Mouse (Mus musculus) urinary bladder, adult 18-20 months (tissue): Measurements from ENCODE around the gene Oxct2b.
"Not testable (repeated sequence)": the region's sequence is repeated elsewhere in the genome, so short reads cannot be mapped to it uniquely, and the experiment has no call there.

Experiments
- DNase-seq, 2 experiments: peaks; one replicate each; pipeline ENCODE4 v3.0.0; 2022; ENCODE audit warnings: low spot score in 2 of 2, mixed read lengths in 2 of 2

Gene Oxct2b

DNA sequence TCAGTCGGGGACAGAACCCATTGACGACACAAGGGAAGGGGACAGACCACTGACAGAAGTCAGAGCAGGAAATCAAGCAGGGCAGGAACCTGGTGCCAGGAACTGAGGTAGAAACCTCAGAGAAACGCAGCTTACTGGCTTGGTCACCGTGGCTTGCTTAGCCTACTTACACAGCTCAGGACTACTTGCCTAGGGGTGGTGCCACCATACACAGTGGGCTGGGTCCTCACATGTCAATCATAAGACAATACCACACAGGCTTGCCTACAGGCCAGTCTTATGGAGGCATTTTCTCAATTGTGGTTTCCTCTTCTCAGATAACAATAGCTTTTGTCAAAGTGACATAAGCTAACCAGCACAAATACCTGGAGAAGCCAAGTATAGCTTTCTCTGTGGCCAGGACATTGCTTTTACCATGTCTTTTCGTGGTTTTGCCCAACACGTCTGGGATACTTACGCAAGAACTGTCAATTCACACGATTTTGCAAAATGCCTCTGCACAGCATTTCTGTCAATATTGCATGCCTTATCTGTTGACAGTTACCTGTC lies 3.8 kb upstream of the Oxct2b start:
- DNase-seq, result no peak

DNA sequence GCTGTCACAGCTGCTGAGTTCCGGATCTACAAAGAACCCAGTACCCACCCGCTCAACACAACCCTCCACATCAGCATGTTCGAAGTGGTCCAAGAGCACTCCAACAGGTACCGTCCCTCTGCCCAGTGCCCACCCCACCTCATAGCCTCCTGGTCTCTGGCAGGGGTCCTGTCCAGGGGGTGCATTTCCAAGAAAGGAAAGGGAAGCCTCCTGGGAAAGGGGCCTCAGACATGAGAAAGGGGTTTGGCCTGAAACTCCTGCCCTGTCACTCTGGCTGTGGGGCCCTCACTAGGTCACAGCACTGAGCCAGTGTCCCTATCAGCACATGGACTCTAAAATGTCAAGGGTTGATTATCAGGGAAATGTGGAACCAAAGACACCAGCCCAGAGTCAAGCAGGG lies 1.4 kb upstream of the Oxct2b start:
- DNase-seq, result not testable (repeated sequence)

DNA sequence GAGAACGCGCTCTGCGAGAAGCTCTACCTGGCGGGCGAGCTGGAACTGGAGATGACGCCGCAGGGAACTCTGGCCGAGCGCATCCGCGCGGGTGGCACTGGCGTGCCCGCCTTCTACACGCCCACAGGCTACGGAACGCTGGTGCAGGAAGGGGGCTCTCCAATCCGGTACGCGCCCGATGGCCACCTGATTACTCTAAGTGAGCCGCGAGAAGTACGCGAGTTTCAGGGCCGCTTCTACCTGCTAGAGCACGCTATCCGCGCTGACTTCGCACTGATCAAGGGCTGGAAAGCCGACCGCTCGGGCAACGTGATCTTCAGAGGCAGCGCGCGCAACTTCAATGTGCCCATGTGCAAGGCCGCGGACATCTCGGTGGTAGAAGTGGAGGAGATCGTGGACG lies 574 bp downstream of the Oxct2b start:
- DNase-seq, result not testable (repeated sequence)

DNA sequence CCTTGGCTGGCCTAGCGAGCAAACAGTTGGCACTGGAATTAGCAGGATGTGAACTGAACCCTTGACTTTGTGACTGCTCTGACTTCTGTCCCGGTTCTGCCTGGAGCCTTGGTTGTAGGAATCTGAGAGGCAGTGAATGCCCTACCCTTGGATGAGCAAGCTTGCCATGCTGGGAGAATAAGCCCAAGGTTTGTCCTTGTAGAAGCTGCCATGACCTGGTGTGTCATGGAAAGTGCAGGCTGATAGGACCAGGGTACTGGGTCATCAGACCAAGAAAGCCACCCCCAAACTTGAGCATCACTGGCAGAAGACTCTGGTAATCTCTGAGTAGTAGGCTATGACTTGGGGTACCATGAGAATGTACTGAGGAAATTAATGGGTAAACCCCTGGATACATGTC lies 5.2 kb downstream of the Oxct2b start:
- no peak for DNase-seq

DNA sequence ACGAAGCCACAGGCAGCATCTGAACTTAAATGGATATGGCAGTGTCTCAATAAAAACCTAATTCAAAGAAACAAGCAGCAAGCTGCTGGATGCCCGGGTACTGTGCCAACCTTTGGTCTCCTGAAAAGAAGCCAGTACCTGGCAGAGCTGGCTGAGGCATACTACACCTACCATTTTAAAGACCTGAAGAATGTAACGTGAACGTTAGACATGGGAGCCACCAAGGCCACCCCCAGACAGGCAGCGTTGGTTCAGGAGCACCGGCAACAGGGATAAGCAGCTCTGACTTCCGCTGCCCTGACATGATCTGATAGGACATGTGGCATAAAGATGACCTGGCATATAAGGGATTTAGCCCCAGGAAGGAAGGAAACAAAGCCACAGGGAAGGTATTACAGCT lies 10.6 kb downstream of the Oxct2b start:
- DNase-seq, result no peak

DNA sequence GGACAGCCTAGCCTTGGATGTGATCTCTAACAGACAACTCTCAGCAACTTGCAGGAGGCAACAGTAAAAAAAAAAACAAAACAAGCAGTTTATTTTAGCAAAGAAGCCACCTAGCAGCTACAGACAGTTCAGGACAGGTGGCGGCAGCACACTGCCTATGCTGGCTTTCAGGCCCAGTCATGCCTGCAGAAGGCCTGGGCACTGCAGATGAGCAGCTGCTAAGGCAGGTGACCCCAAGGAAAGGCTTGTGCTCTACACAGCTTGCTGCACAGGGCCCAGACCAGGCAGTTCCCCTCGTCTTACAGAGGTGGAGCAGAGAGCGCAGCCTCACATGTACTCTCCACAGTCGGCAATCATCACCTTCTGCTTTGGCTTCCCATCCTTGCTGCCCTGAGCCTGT lies 11.0 kb downstream of the Oxct2b start:
- no peak for DNase-seq

DNA sequence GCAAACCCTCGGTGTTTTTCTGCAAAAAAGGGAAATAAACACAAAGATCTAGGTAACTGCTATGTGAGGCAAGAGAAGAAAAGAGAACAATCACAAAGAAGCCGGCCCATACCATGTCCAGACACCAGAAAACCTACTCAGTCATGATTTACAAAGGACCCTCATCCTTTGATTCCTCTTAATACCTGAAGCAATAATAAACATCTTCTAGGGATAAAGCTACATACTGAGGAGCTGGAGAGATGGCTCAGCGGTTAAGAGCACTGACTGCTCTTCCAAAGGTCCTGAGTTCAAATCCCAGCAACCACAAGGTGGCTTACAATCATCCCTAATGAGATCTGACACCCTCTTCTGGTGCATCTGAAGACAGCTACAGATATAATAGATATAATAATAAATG lies 21.5 kb downstream of the Oxct2b start:
- DNase-seq, result no peak

DNA sequence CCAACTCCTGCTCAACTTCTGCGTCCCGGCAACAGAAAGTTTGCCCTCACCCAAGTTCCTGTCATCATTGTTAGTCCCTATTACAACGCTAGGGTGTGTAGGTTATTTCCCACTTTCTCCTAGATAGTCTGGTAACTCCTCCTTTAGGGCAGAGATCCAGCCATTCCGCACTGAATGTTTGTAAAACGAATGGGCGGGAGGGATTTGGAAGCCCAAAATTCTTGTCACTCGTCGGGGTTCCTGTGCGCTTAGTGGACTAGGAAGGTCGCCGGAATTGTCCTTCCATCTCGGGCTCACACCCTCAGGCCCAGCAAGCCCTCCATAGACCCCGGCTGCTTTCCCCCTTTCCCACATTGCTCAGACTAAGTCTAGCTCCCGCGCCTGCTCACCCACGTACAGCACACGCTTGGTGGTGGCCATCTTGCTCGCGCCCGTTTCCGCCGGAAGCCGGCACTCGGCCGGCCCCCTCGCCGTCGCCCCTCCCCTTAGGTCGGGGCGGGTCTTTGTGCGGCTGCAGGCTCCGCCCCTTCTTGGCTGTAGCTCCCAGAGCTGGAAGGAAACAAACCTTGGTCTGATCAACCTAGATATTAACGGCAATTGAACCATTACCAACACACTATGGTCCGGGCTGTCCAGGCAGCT lies 23.6 kb downstream of the Oxct2b start, which contains the start of gene Ppie:
Ppie (minus strand) TSS at position 439 of the 642 bp plus-strand sequence.
- DNase-seq, result peak; percentile 67 to 70

DNA sequence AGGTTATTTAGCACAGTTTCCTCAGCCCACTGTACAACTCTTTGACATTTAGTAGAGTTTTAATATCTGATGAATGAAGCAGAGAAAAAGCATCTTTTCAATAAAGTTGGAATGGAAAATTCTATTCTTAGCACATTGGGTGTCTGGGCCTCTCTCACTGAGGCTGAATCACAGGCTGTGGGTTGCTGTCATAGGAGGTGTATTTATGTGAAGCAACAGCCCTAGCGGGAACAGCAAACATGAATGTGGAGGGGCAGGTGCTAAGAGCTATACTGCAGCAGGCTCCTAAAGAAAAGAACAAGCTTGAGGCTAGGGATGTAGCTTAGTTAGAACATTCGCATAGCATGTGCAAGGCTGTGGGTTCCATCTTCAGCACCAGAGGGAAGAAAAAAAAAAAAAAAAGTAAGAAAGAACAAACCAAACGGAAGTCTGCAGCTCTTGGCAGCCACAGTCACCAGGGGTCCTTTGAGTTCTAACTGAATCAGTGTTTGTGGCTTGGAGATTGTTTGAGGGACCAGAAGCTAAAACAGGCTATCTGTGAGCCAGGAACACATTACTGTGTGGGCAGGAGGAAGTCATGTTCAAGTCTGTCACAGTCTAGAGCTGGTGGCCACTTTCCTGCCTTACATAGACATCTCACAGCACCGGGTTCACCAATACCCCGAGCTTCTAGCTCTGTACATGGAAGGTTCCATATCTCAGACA lies 31.5 kb downstream of the Oxct2b start:
- DNase-seq, result no peak

DNA sequence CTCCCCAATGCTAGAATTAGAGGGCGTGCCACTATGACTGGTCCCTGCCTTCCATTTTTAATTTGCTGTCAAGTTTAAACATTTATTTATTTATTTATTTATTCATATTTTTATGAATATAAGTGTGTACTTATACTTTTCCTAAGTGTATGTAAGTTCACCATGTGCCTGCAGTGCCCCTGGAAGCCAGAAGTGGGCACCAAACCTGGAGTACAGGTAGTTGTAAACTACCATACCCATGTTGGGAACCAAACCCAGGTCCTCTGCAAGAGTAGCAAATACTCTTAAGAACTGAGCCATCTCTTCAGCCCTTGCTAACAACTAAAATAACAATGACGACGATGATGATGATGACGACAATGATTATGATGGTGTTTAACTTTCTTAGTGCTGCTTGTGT lies 35.9 kb downstream of the Oxct2b start:
- no peak for DNase-seq

DNA sequence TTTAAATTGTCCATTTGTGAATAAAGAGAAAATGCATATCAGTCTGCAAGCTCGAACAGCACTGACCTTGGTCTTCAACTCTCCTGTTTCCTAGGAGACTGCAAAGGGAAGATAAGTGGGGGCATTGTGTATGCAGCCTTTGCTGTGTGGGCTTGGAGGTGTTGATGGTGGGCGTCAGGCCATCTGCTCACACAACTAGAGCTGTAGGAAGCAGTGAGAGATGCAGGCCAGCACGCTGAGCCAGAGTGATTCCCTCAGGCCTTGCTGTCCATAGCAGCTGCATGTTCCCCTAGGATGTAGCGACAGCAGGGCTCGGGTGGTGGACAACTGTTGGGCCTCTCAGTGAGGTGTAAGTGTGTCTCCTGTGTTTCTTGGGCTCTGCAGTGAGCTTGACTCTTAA lies 36.9 kb downstream of the Oxct2b start:
- DNase-seq, result no peak

DNA sequence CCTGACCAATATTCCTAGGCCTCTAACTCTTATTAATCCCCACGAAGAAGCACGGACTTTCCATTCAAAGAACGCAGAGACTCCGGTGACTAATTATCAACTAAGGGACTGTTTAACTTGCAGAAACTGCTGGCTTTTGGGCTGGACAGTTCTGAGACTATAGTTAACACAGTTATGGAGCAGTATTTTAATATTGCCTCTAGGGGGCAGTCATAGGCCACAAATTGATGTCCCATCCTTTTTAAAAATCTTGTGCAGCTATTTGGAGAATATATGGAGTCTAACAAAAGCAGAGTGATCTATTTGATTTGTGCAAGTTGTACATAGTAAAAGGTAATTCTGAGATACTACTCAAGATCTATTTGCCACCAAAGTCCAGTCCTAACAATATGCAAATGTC lies 38.9 kb downstream of the Oxct2b start:
- DNase-seq, result peak in 1 of 2 experiments; percentile 6

DNA sequence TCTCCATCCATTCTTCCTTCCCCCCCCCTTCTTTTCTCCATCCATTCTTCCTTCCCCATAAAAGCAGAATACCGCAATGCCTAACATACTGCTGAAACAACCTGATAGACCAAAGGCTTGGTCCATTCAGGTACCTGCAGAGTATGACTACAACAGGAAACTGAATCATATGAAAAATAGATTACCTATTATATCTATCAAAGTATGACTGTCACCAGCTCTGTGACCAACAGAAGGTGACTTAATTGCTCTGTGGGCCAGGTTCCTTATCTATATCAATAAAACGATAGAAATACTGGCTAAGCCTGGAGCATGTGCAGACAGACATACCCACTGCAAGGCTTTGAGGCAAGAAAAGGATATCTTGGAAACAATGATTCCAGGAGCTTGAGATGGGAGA lies 39.4 kb downstream of the Oxct2b start:
- no peak for DNase-seq

DNA sequence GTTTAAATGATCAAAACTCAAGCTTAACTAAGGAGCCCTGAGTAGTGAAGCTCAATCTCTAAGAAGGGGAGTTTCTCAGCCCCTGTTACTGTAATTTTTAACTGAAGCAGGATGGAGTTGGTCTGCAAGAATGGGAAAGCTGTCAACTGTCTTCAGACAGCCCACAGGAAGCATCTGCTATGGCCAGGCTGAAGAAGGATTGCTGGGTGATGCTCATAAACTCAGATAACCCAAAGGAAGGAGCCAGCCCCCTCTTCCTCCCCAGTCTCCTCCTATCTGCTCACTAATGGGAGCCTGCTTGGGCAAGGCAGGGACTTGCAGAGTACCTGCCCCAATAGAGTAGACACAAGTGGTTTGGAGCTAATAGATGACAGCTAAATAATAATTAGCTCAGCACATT lies 39.8 kb downstream of the Oxct2b start:
- DNase-seq, result no peak

DNA sequence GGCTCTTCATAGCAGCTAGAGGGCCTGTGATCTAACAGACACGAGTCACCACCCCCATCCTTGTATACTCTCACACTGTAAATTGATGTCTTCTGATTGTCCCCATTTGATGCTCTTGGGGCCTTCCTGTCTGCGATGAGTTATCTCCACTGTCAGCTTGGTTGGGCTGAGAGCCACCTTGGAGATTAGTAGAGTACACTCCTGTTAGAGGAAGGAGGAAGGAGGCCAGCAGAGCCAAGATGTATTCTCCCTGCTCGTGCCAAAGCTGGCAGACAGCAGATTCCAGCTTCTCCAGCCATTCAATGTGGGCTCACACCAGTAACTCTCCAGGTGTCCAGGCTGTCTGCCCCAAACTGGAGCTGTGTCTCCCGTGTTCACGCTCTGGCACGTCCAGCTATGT lies 44.5 kb downstream of the Oxct2b start:
- DNase-seq, result no peak

DNA sequence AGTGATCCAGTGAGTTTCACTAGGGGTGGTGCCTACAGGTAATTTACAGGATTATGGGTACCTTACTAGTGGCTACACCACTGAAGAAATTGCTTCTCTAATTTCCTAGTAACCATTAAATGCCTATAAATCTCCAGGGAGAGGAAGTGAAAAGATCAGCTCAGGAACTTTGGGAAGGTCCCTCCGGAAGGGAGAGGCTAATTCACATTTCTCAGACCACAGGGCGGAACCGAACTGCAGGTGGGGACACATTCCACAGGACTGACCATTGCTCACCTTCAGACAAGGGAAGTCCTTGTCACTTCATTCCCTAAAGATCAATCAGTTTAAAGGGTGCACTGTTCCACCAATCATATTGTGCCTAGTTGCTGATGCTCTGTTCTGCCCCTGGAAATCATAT lies 45.2 kb downstream of the Oxct2b start:
- not testable (repeated sequence) for DNase-seq

DNA sequence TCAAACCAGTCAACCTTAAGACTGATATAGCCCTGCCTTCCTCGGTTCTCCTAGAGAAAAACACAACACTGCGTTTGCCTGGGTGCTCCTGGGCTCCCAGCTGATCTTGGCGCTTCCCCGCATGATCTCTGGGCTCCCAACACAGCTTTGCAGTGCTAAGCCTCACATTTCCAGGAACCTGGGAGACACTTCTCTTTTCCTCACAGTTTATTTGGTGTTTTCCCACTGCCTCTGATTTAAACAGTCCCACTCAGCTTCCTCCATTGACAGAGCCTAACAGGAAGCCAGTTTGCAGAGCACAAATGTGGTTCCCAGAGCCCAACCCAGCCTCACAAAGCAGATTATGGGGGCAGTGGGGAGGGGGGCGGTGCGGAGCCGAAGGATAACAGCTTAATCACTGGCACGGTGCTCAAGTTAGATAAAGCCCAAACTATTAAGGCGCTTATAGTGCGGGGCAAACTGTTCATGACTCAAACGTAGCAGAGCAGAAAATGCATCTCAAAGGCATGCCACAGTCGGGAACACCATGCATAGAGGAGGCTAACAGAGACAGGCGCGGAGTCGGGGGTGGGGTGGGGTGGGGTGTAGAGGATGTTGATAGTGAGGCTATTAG lies 46.3 kb downstream of the Oxct2b start:
- DNase-seq, result no peak

DNA sequence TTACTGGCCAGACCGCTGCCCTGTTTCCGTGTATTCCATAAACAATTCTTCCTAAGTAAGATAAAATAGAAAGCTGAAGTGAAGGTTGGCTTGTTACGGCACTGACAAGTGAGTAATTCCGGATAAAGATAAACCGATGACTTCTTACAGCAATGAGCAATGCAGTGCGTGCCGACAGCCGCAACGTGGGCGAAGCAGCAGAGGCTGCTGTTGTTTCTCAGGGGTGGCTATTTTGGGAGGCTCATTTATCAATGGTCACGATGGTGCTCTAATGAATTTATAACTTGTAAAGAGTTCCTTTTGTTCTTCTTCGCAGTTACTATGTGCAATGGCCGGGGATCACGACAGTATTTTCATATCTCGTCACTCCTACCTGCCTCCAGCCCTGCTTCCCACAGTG lies 48.1 kb downstream of the Oxct2b start:
- no peak for DNase-seq
